Mouse (Mus musculus) macrophage (primary cell): ENCODE results near the gene Lrig3. TPM values are rescaled to one million over a fixed set of nuclear protein-coding genes. Genes with fewer than 3 reads are reported as not detected.

Experiments used
- H3K27ac ChIP-seq: fragments of 350-480 bp; formaldehyde crosslinking; 2 replicates; pipeline ENCODE4 v1.9.0; 2021
- H3K36me3 ChIP-seq: fragments of 350-480 bp; formaldehyde crosslinking; 2 replicates; pipeline ENCODE4 v1.9.0; 2021; ENCODE audit errors: inconsistent target
- H3K4me3 ChIP-seq: fragments of 350-480 bp; formaldehyde crosslinking; 2 replicates; pipeline ENCODE4 v1.9.0; 2021; ENCODE audit errors: inconsistent target
- H3K79me2 ChIP-seq: fragments of 350-480 bp; formaldehyde crosslinking; 2 replicates; pipeline ENCODE4 v1.9.0; 2021; ENCODE audit errors: inconsistent target
- WGBS: methylation state at CpG from one replicate; pipeline ENCODE4 v1.1.7; 2026; ENCODE audit warnings: inconsistent platforms; ENCODE audit not compliant: missing documents; 5-methylcytosine and 5-hydroxymethylcytosine counted together
- polyA plus RNA-seq: library from polyadenylated mRNA; stranded (reverse); fragments of 250-400 nt; gene quantifications from 3 replicates; pipeline ENCODE4 v1.2.4, GENCODE M21; 2018; ENCODE audit warnings: inconsistent platforms
- total RNA-seq, 78 experiments: library from RNA; depleted of rRNA; stranded (reverse); fragments of 250-400 nt; gene quantifications; 1 replicate in 9 of 78; 2 replicates in 24 of 78; 3 replicates in 43 of 78; 4 replicates in 2 of 78; pipeline ENCODE4 v1.2.4; 2018; ENCODE audit warnings: inconsistent platforms in 56 of 78

Gene Lrig3
- total RNA-seq (2018; cell fraction: chromatin; rRNA removed): 1 to 10 TPM in 11 of 26 experiments, under 1 TPM in 10, not detected in 5; 0.24 to 3.6 (median 1.0) TPM
- total RNA-seq (2018; cell fraction: cytosol; rRNA removed): under 1 TPM; 0.03 to 0.78 (median 0.22) TPM
- 1 to 10 TPM in 7 of 26 experiments, under 1 TPM in 13, not detected in 6; 0.23 to 3.7 (median 0.59) TPM for total RNA-seq (2018; cell fraction: nucleus; rRNA removed)
- polyA plus RNA-seq: 0.23 to 0.72 TPM (median 0.28 TPM) in 3 replicates

- no peak within 1 kb of the TSS for H3K27ac ChIP-seq
- no peaks in the 10 kb centered on the region for H3K36me3 ChIP-seq
- 1% methylated on average over 52 of the region's 62 CpGs for WGBS
- H3K79me2 ChIP-seq: no peaks in the 10 kb centered on the region
- peak within 1 kb of the TSS; percentile 24 for H3K4me3 ChIP-seq
Measured at GRCm38 (mm10) chr10:125965968-125966480, at the start of gene Lrig3. Gene Lrig3 (plus strand): TSS chr10:125966168.

GRCm38 (mm10) chr10:125916781-125917180, 49.2 kb upstream of the Lrig3 start:
- no peaks in the 10 kb centered on the region for H3K79me2 ChIP-seq
- H3K27ac ChIP-seq: no peak overlapping the region
- H3K36me3 ChIP-seq: no peaks in the 10 kb centered on the region
- WGBS: 56% methylated on average over 6 of the region's 6 CpGs
- H3K4me3 ChIP-seq: no peak overlapping the region

- WGBS: 7% methylated on average over 9 of the region's 9 CpGs
- no peak overlapping the region for H3K4me3 ChIP-seq
- no peaks in the 10 kb centered on the region for H3K79me2 ChIP-seq
- no peaks in the 10 kb centered on the region for H3K36me3 ChIP-seq
- no peak overlapping the region for H3K27ac ChIP-seq
Measured at GRCm38 (mm10) chr10:125917436-125917871, 48.5 kb upstream of the Lrig3 start.

- WGBS: 80% methylated on average over 1 of the region's 1 CpGs
- Histone ChIP-seq H3K27ac (no peak overlapping the region), H3K4me3 (no peak overlapping the region), H3K36me3 (no peaks in the 10 kb centered on the region), H3K79me2 (no peaks in the 10 kb centered on the region)
Measured at GRCm38 (mm10) chr10:125918994-125919393, 47.0 kb upstream of the Lrig3 start.

- H3K79me2 ChIP-seq: no peaks in the 10 kb centered on the region
- H3K4me3 ChIP-seq: no peak overlapping the region
- H3K27ac ChIP-seq: no peak overlapping the region
- WGBS: 48% methylated on average over 6 of the region's 6 CpGs
- no peaks in the 10 kb centered on the region for H3K36me3 ChIP-seq
Measured at GRCm38 (mm10) chr10:125921654-125922446, 44.1 kb upstream of the Lrig3 start.

GRCm38 (mm10) chr10:125929961-125930360, 36.0 kb upstream of the Lrig3 start:
- Histone ChIP-seq H3K4me3 (no peak overlapping the region), H3K79me2 (no peaks in the 10 kb centered on the region), H3K36me3 (no peaks in the 10 kb centered on the region), H3K27ac (no peak overlapping the region)
- 84% methylated on average over 3 of the region's 3 CpGs for WGBS

- Histone ChIP-seq H3K79me2 (no peaks in the 10 kb centered on the region), H3K36me3 (no peaks in the 10 kb centered on the region), H3K4me3 (no peak overlapping the region), H3K27ac (no peak overlapping the region)
- WGBS: 72% methylated on average over 6 of the region's 6 CpGs
Measured at GRCm38 (mm10) chr10:125933388-125933787, 32.6 kb upstream of the Lrig3 start.

- 95% methylated on average over 3 of the region's 3 CpGs for WGBS
- no peak overlapping the region for H3K4me3 ChIP-seq
- no peaks in the 10 kb centered on the region for H3K36me3 ChIP-seq
- H3K79me2 ChIP-seq: no peaks in the 10 kb centered on the region
- no peak overlapping the region for H3K27ac ChIP-seq
Measured at GRCm38 (mm10) chr10:125934095-125934494, 31.9 kb upstream of the Lrig3 start.

GRCm38 (mm10) chr10:125937517-125938497, 28.2 kb upstream of the Lrig3 start:
- 24% methylated on average over 11 of the region's 11 CpGs for WGBS
- Histone ChIP-seq H3K27ac (no peak overlapping the region), H3K4me3 (no peak overlapping the region), H3K36me3 (no peaks in the 10 kb centered on the region), H3K79me2 (no peaks in the 10 kb centered on the region)

- no peak overlapping the region for H3K4me3 ChIP-seq
- no peak overlapping the region for H3K27ac ChIP-seq
- WGBS: 80% methylated on average over 12 of the region's 12 CpGs
- no peaks in the 10 kb centered on the region for H3K36me3 ChIP-seq
- H3K79me2 ChIP-seq: no peaks in the 10 kb centered on the region
Measured at GRCm38 (mm10) chr10:125938528-125939402, 27.2 kb upstream of the Lrig3 start.

- H3K27ac ChIP-seq: no peak overlapping the region
- no peaks in the 10 kb centered on the region for H3K79me2 ChIP-seq
- no peak overlapping the region for H3K4me3 ChIP-seq
- WGBS: 39% methylated on average over 11 of the region's 11 CpGs
- no peaks in the 10 kb centered on the region for H3K36me3 ChIP-seq
Measured at GRCm38 (mm10) chr10:125940316-125941059, 25.5 kb upstream of the Lrig3 start.

GRCm38 (mm10) chr10:125943098-125943497, 22.9 kb upstream of the Lrig3 start:
- Histone ChIP-seq H3K79me2 (no peaks in the 10 kb centered on the region), H3K36me3 (no peaks in the 10 kb centered on the region), H3K27ac (no peak overlapping the region), H3K4me3 (no peak overlapping the region)
- WGBS: 93% methylated on average over 5 of the region's 5 CpGs
